Mouse (Mus musculus): ENCODE measurements around the gene Hs3st1. TPM values are rescaled to one million over a fixed set of nuclear protein-coding genes. Genes with fewer than 3 reads are reported as not detected.

Gene Hs3st1
- total and polyA plus RNA-seq, 3 experiments: 0.81 to 2.8 (median 2.8) TPM

DNA sequence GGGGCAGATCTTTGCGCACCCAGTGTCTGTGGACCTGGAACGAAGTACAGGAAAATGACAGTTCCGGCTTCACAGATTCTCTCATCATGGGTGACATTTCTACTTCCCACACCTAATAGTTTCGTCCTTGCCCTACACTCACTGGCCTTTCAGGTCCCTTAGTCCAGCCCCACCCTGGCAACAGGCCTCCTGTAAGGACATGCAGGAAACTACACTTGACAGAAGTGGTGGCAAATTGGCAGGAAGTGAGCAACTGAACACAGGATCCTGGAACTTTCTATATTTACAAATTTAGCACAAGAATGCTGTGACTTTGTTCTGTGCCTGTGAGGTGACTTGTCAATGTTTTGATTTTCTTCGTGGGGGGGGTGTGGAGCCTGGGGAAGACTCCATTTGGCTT is 40.1 kb downstream of the Hs3st1 start:
- H3K27ac ChIP-seq (ENCODE audit: insufficient read depth, low read depth): no peak overlapping the region
- H3K79me2 ChIP-seq (replicated peaks; ENCODE audit: control insufficient read depth, extremely low read depth, insufficient read depth, poor library complexity, severe bottlenecking): no peaks in the 10 kb centered on the region
- no peaks in the 10 kb centered on the region for H3K27me3 ChIP-seq (replicated peaks)
- H3K9ac ChIP-seq (ENCODE audit: insufficient read depth, low read depth): no peak overlapping the region
- H3K4me2 ChIP-seq (ENCODE audit: insufficient read depth, low read depth, poor library complexity, severe bottlenecking): no peak overlapping the region
- no peak overlapping the region for H3K4me3 ChIP-seq (replicated peaks in 1 of 3; ENCODE audit: low read depth in 2 of 3, low read length in 2 of 3, poor library complexity in 1 of 3)
- in situ Hi-C loops (cut with MboI; ENCODE audit: low pct_ligation_motif_present, low pct_unique_long_range_greater_than_20kb, low sequenced_read_pairs): no loop called here
- H3K36me3 ChIP-seq (replicated peaks in 1 of 2; ENCODE audit: control insufficient read depth in 1 of 2, insufficient read depth in 1 of 2, low read length in 1 of 2): no peaks in the 10 kb centered on the region
- TF ChIP-seq SMC3 (IDR thresholded peaks at IDR 0.05; ENCODE audit: low read depth, low read length): no peak
- no peak for TF ChIP-seq POLR2A (IDR thresholded peaks at IDR 0.05; ENCODE audit: low read depth, low read length)
- TF ChIP-seq RCOR1 (conservative IDR thresholded peaks at IDR 0.05; ENCODE audit: low read depth, low read length): no peak
- TF ChIP-seq IRF4 (IDR thresholded peaks at IDR 0.05; ENCODE audit: low read depth, low read length): no peak
- no peak for TF ChIP-seq ELF1 (IDR thresholded peaks at IDR 0.05; ENCODE audit: low read depth, low read length)
- no peak for TF ChIP-seq MAFK (IDR thresholded peaks at IDR 0.05; ENCODE audit: insufficient replicate concordance, low read length)
- no peak for TF ChIP-seq ZKSCAN1 (IDR thresholded peaks at IDR 0.05; ENCODE audit: borderline replicate concordance, low read depth, low read length)
- no peak for TF ChIP-seq JUN (IDR thresholded peaks at IDR 0.05; ENCODE audit: insufficient read depth, low read depth, low read length)
- dilution Hi-C loops (cut with MboI; ENCODE audit: extremely low pct_ligation_motif_present, extremely low pct_unique_long_range_greater_than_20kb, low sequenced_read_pairs): no loop called here
- no peak for DNase-seq (ENCODE audit: extremely low read depth)
- H3K9me3 ChIP-seq (replicated peaks; ENCODE audit: low read length): no peaks in the 10 kb centered on the region
- H3K4me1 ChIP-seq (ENCODE audit: control insufficient read depth in 1 of 2, insufficient read depth in 2 of 2): peaks cover 0 to 4% of the 10 kb centered on the region in 2 experiments; a peak in 1 of 4 replicates

DNA sequence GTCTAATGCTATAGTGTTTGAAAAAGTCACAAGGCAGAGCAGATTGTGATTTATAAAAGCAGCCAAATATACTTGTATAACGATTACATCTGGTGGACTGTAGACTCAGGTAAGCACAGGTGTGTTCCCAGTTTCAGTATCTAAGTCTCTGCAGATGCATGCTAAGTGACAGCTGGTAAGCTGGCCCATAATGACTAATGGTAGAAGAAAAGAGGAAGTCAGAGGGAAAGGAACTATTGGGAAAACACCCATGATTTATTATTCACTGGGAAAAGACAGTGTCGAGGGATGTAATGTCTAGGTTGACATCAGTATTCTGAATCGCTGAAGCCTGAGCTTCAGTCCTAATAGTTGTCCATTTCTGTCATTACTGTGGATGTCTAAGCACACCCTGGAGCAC is 49.7 kb downstream of the Hs3st1 start:
- Histone ChIP-seq H3K27ac (ENCODE audit: insufficient read depth, low read depth) (no peak overlapping the region), H3K4me1 (ENCODE audit: control insufficient read depth in 1 of 2, insufficient read depth in 2 of 2) (peaks cover 0 to 11% of the 10 kb centered on the region in 2 experiments; a peak in 2 of 4 replicates), H3K9me3 (replicated peaks; ENCODE audit: low read length) (no peaks in the 10 kb centered on the region), H3K36me3 (replicated peaks in 1 of 2; ENCODE audit: control insufficient read depth in 1 of 2, insufficient read depth in 1 of 2, low read length in 1 of 2) (no peaks in the 10 kb centered on the region), H3K4me3 (replicated peaks in 1 of 3; ENCODE audit: low read depth in 2 of 3, low read length in 2 of 3, poor library complexity in 1 of 3) (no peak overlapping the region), H3K79me2 (replicated peaks; ENCODE audit: control insufficient read depth, extremely low read depth, insufficient read depth, poor library complexity, severe bottlenecking) (no peaks in the 10 kb centered on the region), H3K9ac (ENCODE audit: insufficient read depth, low read depth) (no peak overlapping the region), H3K27me3 (replicated peaks) (no peaks in the 10 kb centered on the region), H3K4me2 (ENCODE audit: insufficient read depth, low read depth, poor library complexity, severe bottlenecking) (no peak overlapping the region)
- dilution Hi-C loops (cut with MboI; ENCODE audit: extremely low pct_ligation_motif_present, extremely low pct_unique_long_range_greater_than_20kb, low sequenced_read_pairs) (no loop called here), in situ Hi-C loops (cut with MboI; ENCODE audit: low pct_ligation_motif_present, low pct_unique_long_range_greater_than_20kb, low sequenced_read_pairs) (no loop called here)
- TF ChIP-seq EP300 (IDR thresholded peaks at IDR 0.05; ENCODE audit: low read length) (peak; percentile 45; the same call in 1 of the 2 replicates), JUN (IDR thresholded peaks at IDR 0.05; ENCODE audit: insufficient read depth, low read depth, low read length) (no peak), ETS1 (conservative IDR thresholded peaks at IDR 0.05; ENCODE audit: low read depth, low read length) (peak; percentile 59; the same call in 1 of the 2 replicates), TCF12 (IDR thresholded peaks at IDR 0.05; ENCODE audit: low read depth, low read length) (peak; percentile 31; the same call in 1 of the 2 replicates)
- peak; percentile 52 for DNase-seq (ENCODE audit: extremely low read depth)

DNA sequence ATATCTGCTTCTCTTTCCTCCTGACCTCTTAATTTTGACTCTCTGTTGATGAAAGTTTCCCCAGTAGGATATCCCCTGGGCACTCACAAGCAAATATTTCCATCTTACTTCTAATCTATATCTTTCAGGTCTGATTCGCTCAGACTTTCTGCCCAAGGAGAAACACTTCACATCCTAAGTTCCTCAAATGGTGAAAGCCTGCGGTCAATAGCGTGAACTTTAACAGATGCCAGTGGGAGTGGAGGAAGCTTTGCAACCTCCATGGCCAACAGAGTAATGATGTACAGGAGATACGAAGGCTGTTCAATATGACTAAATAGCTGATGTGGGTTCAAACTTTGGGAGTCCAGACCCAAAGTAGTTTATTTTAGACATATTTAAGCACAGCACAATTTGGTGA is 94.4 kb downstream of the Hs3st1 start:
- H3K9me3 ChIP-seq (replicated peaks; ENCODE audit: low read length): no peaks in the 10 kb centered on the region
- no peak for DNase-seq (ENCODE audit: extremely low read depth)
- H3K4me2 ChIP-seq (ENCODE audit: insufficient read depth, low read depth, poor library complexity, severe bottlenecking): no peak overlapping the region
- H3K79me2 ChIP-seq (replicated peaks; ENCODE audit: control insufficient read depth, extremely low read depth, insufficient read depth, poor library complexity, severe bottlenecking): no peaks in the 10 kb centered on the region
- no peak overlapping the region for H3K27ac ChIP-seq (ENCODE audit: insufficient read depth, low read depth)
- dilution Hi-C loops (cut with MboI; ENCODE audit: extremely low pct_ligation_motif_present, extremely low pct_unique_long_range_greater_than_20kb, low sequenced_read_pairs): no loop called here
- no peak overlapping the region for H3K9ac ChIP-seq (ENCODE audit: insufficient read depth, low read depth)
- H3K27me3 ChIP-seq (replicated peaks): no peaks in the 10 kb centered on the region
- no peak for TF ChIP-seq UBTF (IDR thresholded peaks at IDR 0.05; ENCODE audit: low read depth, low read length)
- no peak for TF ChIP-seq BHLHE40 (IDR thresholded peaks at IDR 0.05; ENCODE audit: low read depth, low read length)
- TF ChIP-seq RCOR1 (conservative IDR thresholded peaks at IDR 0.05; ENCODE audit: low read depth, low read length): no peak
- in situ Hi-C loops (cut with MboI; ENCODE audit: low pct_ligation_motif_present, low pct_unique_long_range_greater_than_20kb, low sequenced_read_pairs): no loop called here
- H3K36me3 ChIP-seq (replicated peaks in 1 of 2; ENCODE audit: control insufficient read depth in 1 of 2, insufficient read depth in 1 of 2, low read length in 1 of 2): no peaks in the 10 kb centered on the region
- H3K4me1 ChIP-seq (ENCODE audit: control insufficient read depth in 1 of 2, insufficient read depth in 2 of 2): no peaks in the 10 kb centered on the region
- no peak overlapping the region for H3K4me3 ChIP-seq (replicated peaks in 1 of 3; ENCODE audit: low read depth in 2 of 3, low read length in 2 of 3, poor library complexity in 1 of 3)

Data from CH12.LX (cell line).